Mouse (Mus musculus): ENCODE measurements around the gene Grb7. TPM values are rescaled to one million over a fixed set of nuclear protein-coding genes. Genes with fewer than 3 reads are reported as not detected.

Gene Grb7
- polyA plus RNA-seq, 1 experiment from 2014 or later, result 7.3 TPM

DNA sequence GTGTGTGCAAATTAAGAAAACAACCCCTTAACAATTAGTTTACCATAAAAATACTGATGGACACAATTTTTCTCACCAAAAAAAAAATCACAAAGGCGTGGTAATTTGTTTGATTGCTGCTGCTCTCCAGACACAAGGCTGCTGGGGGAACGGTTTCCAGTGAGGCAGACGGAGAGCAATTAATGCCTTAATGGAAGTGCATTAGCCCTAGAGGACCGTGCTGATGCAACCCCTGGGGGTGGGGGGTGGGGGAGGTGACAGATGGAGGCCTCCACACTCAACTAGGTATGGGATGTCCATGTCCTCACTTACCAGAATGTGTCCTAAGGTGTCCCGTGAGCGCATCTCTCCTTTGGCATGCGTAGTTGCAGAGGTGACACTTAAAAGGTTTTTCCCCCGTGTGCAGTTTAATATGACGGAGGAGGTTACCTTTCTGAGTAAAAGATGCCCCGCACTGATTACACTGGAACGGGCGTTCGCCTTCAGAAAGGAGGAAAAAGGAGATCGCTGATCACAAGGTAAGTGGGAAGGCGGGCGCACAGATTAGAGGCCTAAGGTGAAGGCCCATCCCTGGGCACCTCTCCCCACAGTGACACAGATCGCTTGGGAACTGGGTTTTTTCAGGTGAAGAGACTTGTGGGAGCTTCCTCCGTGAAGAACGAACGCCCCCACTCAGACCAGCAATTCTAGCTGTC lies 42.5 kb downstream of the Grb7 start:
- Histone ChIP-seq H3K4me3 (no peak overlapping the region), H3K27me3 (no peaks in the 10 kb centered on the region), H3K9ac (no peak overlapping the region), H3K4me2 (replicated peaks) (no peak overlapping the region), H3K9me3 (no peaks in the 10 kb centered on the region), H3K4me1 (peaks cover 8% of the 10 kb centered on the region; the same call in 1 of the 2 replicates), H3K36me3 (no peaks in the 10 kb centered on the region), H3K27ac (no peak overlapping the region)
- no peak for ATAC-seq (ENCODE audit: insufficient number of reproducible peaks, insufficient read depth, low FRiP score, low TSS enrichment)
- whole genome bisulfite sequencing, result 63% methylated on average over 20 of the region's 20 CpGs

- no peak for ATAC-seq (ENCODE audit: insufficient number of reproducible peaks, insufficient read depth, low FRiP score, low TSS enrichment)
- no peaks in the 10 kb centered on the region for H3K9me3 ChIP-seq
- peaks cover 10% of the 10 kb centered on the region; the same call in 1 of the 2 replicates for H3K27me3 ChIP-seq
- no peak overlapping the region for H3K4me2 ChIP-seq (replicated peaks)
- no peaks in the 10 kb centered on the region for H3K36me3 ChIP-seq
- 82% methylated on average over 7 of the region's 7 CpGs for WGBS
- H3K4me1 ChIP-seq, result peaks cover 9% of the 10 kb centered on the region; the same call in 1 of the 2 replicates
- no peak overlapping the region for H3K27ac ChIP-seq
- no peak overlapping the region for H3K4me3 ChIP-seq
- no peak overlapping the region for H3K9ac ChIP-seq
Measured at GRCm38 (mm10) chr11:98491571-98491970, 45.4 kb downstream of the Grb7 start.

GRCm38 (mm10) chr11:98492959-98493358 lies 46.8 kb downstream of the Grb7 start:
- no peak overlapping the region for H3K4me2 ChIP-seq (replicated peaks)
- H3K36me3 ChIP-seq, result no peaks in the 10 kb centered on the region
- 11% methylated on average over 7 of the region's 7 CpGs for WGBS
- no peak overlapping the region for H3K27ac ChIP-seq
- no peak for ATAC-seq (ENCODE audit: insufficient number of reproducible peaks, insufficient read depth, low FRiP score, low TSS enrichment)
- H3K9me3 ChIP-seq, result no peaks in the 10 kb centered on the region
- peaks cover 10% of the 10 kb centered on the region; the same call in 1 of the 2 replicates for H3K27me3 ChIP-seq
- H3K4me3 ChIP-seq, result no peak overlapping the region
- no peak overlapping the region for H3K9ac ChIP-seq
- peaks cover 17% of the 10 kb centered on the region for H3K4me1 ChIP-seq

DNA sequence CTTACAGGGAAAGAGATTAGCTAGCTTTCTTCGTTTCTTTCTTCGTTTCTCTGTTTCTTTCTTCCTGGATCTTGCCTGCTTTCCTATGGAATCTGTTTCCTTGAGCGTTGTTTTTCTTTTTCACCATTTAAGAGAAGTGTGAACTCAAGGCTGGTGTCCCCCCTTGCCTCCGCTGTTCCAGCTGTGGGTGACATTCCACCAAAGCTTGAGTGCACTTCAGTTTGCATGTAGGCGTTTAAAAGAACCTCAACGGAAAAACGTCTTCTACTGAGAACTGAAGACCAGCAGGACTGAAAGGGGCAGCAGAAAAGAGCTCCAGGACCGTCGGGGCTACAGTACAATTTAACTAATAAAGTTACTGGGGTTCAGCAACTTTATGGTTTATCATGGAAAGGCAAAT lies 47.2 kb downstream of the Grb7 start:
- Histone ChIP-seq H3K4me1 (peaks cover 17% of the 10 kb centered on the region), H3K4me2 (replicated peaks) (no peak overlapping the region), H3K27me3 (peaks cover 10% of the 10 kb centered on the region; the same call in 1 of the 2 replicates), H3K36me3 (no peaks in the 10 kb centered on the region), H3K9me3 (no peaks in the 10 kb centered on the region), H3K9ac (no peak overlapping the region), H3K27ac (no peak overlapping the region), H3K4me3 (no peak overlapping the region)
- ATAC-seq (ENCODE audit: insufficient number of reproducible peaks, insufficient read depth, low FRiP score, low TSS enrichment), result no peak
- 66% methylated on average over 9 of the region's 9 CpGs for WGBS

- H3K9ac ChIP-seq, result no peak overlapping the region
- H3K4me2 ChIP-seq (replicated peaks), result no peak overlapping the region
- peaks cover 10% of the 10 kb centered on the region; the same call in 1 of the 2 replicates for H3K27me3 ChIP-seq
- 88% methylated on average over 5 of the region's 5 CpGs for WGBS
- H3K4me3 ChIP-seq, result no peak overlapping the region
- no peaks in the 10 kb centered on the region for H3K36me3 ChIP-seq
- ATAC-seq (ENCODE audit: insufficient number of reproducible peaks, insufficient read depth, low FRiP score, low TSS enrichment), result no peak
- no peak overlapping the region for H3K27ac ChIP-seq
- H3K4me1 ChIP-seq, result peaks cover 17% of the 10 kb centered on the region
- H3K9me3 ChIP-seq, result no peaks in the 10 kb centered on the region
Measured at GRCm38 (mm10) chr11:98495176-98495719, 49.1 kb downstream of the Grb7 start.

DNA sequence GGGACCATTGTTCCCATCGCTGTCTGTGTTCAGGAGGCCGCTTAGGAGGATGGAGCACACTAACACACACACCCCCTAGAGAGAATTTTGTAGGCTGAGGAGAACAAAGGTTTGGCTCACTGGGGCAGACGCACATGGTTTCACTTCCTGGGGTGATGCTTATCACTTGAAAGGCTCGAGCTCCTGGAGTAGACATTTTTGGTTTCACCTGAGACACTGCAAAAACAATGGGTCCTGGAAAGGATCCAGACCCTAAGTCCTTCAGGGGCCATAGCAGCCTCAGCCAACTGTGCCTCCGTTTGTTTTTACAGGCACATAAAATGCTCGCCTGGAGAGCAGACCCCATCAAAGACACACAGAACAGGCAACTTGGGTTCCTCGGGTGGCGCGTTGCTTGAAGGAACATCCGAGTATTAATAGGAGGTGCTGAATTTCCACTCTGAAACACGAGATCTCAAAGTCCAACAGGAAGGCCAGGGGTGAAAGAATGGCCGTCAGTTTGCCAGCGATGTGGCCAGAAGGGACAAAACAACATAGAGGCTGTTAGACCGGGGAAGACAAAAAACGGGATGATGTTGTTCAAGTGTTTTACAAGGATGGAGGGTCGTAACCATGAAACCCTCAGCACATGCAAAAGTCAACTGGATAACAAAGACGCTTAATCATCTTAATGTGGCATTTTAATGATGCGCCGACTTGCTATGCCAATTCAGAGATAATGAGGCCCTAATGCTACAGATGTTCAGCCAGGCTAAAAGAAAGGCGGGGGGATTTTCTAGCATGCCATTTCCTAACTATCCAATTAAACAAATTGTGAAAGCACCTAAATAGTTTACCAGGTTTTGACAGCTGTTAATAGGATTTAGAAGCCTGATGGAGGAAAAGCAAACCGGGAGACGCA lies 51.4 kb downstream of the Grb7 start:
- no peak for ATAC-seq (ENCODE audit: insufficient number of reproducible peaks, insufficient read depth, low FRiP score, low TSS enrichment)
- peak overlapping the region; percentile 27 for H3K4me2 ChIP-seq (replicated peaks)
- peaks cover 10% of the 10 kb centered on the region; the same call in 1 of the 2 replicates for H3K27me3 ChIP-seq
- no peaks in the 10 kb centered on the region for H3K36me3 ChIP-seq
- no peaks in the 10 kb centered on the region for H3K9me3 ChIP-seq
- peaks cover 17% of the 10 kb centered on the region for H3K4me1 ChIP-seq
- peak overlapping the region; percentile 36; the same call in 1 of the 2 replicates for H3K27ac ChIP-seq
- WGBS, result 34% methylated on average over 22 of the region's 22 CpGs
- H3K9ac ChIP-seq, result no peak overlapping the region
- H3K4me3 ChIP-seq, result no peak overlapping the region

- H3K27me3 ChIP-seq, result no peaks in the 10 kb centered on the region
- no peak overlapping the region for H3K4me2 ChIP-seq (replicated peaks)
- H3K4me3 ChIP-seq, result no peak overlapping the region
- WGBS, result 51% methylated on average over 3 of the region's 3 CpGs
- no peak overlapping the region for H3K9ac ChIP-seq
- ATAC-seq (ENCODE audit: insufficient number of reproducible peaks, insufficient read depth, low FRiP score, low TSS enrichment), result no peak
- no peak overlapping the region for H3K27ac ChIP-seq
- H3K36me3 ChIP-seq, result no peaks in the 10 kb centered on the region
- no peaks in the 10 kb centered on the region for H3K4me1 ChIP-seq
- no peaks in the 10 kb centered on the region for H3K9me3 ChIP-seq
Measured at GRCm38 (mm10) chr11:98504926-98505325, 58.7 kb downstream of the Grb7 start.

Other genes starting within 250 kb of the Grb7 start
- gene Cdk12, start 243.3 kb upstream of the Grb7 start, polyA plus RNA-seq (2016; fragmentation: Nextera tagmentation; extraction: Ambion mirVana), result 15.9 and 16.7 TPM in 2 replicates
- 0.27 and 0.61 TPM in 2 replicates for gene Neurod2, start 116.7 kb upstream of the Grb7 start, polyA plus RNA-seq (2016; fragmentation: Nextera tagmentation; extraction: Ambion mirVana)
- 0.39 and 1.0 TPM in 2 replicates for gene Ppp1r1b, start 98.0 kb upstream of the Grb7 start, polyA plus RNA-seq (2016; fragmentation: Nextera tagmentation; extraction: Ambion mirVana)
- 39.6 and 47.6 TPM in 2 replicates for gene Stard3, start 88.0 kb upstream of the Grb7 start, polyA plus RNA-seq (2016; fragmentation: Nextera tagmentation; extraction: Ambion mirVana)
- gene Tcap, start 62.6 kb upstream of the Grb7 start, polyA plus RNA-seq (2016; fragmentation: Nextera tagmentation; extraction: Ambion mirVana), result 1.5 and 1.7 TPM in 2 replicates
- 0.33 TPM in 1 of 2 replicates, not detected in the other for gene Pnmt, start 59.9 kb upstream of the Grb7 start, polyA plus RNA-seq (2016; fragmentation: Nextera tagmentation; extraction: Ambion mirVana)
- gene Pgap3, start 45.9 kb upstream of the Grb7 start, polyA plus RNA-seq (2016; fragmentation: Nextera tagmentation; extraction: Ambion mirVana), result 9.8 and 10.4 TPM in 2 replicates
- 47.4 and 49.4 TPM in 2 replicates for gene Erbb2, start 33.9 kb upstream of the Grb7 start, polyA plus RNA-seq (2016; fragmentation: Nextera tagmentation; extraction: Ambion mirVana)
- 78.4 and 85.6 TPM in 2 replicates for gene Mien1, start 7.4 kb upstream of the Grb7 start, polyA plus RNA-seq (2016; fragmentation: Nextera tagmentation; extraction: Ambion mirVana)
- 0.24 and 0.47 TPM in 2 replicates for gene Ikzf3, start 99.6 kb downstream of the Grb7 start, polyA plus RNA-seq (2016; fragmentation: Nextera tagmentation; extraction: Ambion mirVana)
- gene Zpbp2, start 104.7 kb downstream of the Grb7 start, polyA plus RNA-seq (2016; fragmentation: Nextera tagmentation; extraction: Ambion mirVana), result not detected in 2 replicates
- 62.8 and 64.2 TPM in 2 replicates for gene Ormdl3, start 141.0 kb downstream of the Grb7 start, polyA plus RNA-seq (2016; fragmentation: Nextera tagmentation; extraction: Ambion mirVana)
- gene Lrrc3c, start 151.9 kb downstream of the Grb7 start, polyA plus RNA-seq (2016; fragmentation: Nextera tagmentation; extraction: Ambion mirVana), result not detected in 2 replicates
- 1.1 TPM in 2 replicates for gene Gm12355, start 179.3 kb downstream of the Grb7 start, polyA plus RNA-seq (2016; fragmentation: Nextera tagmentation; extraction: Ambion mirVana)
- not detected in 2 replicates for gene Gsdma3, start 180.0 kb downstream of the Grb7 start, polyA plus RNA-seq (2016; fragmentation: Nextera tagmentation; extraction: Ambion mirVana)
- gene Gsdma2, start 200.4 kb downstream of the Grb7 start, polyA plus RNA-seq (2016; fragmentation: Nextera tagmentation; extraction: Ambion mirVana), result not detected in 2 replicates
- 0.05 TPM in 1 of 2 replicates, not detected in the other for gene Gsdma, start 218.0 kb downstream of the Grb7 start, polyA plus RNA-seq (2016; fragmentation: Nextera tagmentation; extraction: Ambion mirVana)
- 246 and 248 TPM in 2 replicates for gene Psmd3, start 236.2 kb downstream of the Grb7 start, polyA plus RNA-seq (2016; fragmentation: Nextera tagmentation; extraction: Ambion mirVana)

All from embryonic facial prominence, embryonic 12.5 days (tissue).